Mouse (Mus musculus): ENCODE results near the gene Hps1.

Gene Hps1

GRCm38 (mm10) chr19:42740163-42740899 lies 39.4 kb downstream of the Hps1 start:
- Histone ChIP-seq H3K36me3 (ENCODE audit: insufficient read depth, low read length) (no peaks in the 10 kb centered on the region), H3K4me3 (replicated peaks; ENCODE audit: low read length) (no peak overlapping the region), H3K9me3 (ENCODE audit: low read length) (no peaks in the 10 kb centered on the region), H3K4me1 (replicated peaks; ENCODE audit: low read depth, low read length) (peaks cover 12% of the 10 kb centered on the region), H3K27me3 (ENCODE audit: insufficient read depth, low read length) (peaks cover 16% of the 10 kb centered on the region)
- no peak for TF ChIP-seq POU5F1 (IDR thresholded peaks at IDR 0.05; ENCODE audit: borderline replicate concordance, low read length)
- no peak for TF ChIP-seq NANOG (IDR thresholded peaks at IDR 0.05; ENCODE audit: borderline replicate concordance, low read length)
- TF ChIP-seq CTCF (conservative IDR thresholded peaks at IDR 0.05; ENCODE audit: low read length): no peak

- peaks cover 17% of the 10 kb centered on the region for H3K27me3 ChIP-seq (ENCODE audit: insufficient read depth, low read length)
- no peak overlapping the region for H3K4me3 ChIP-seq (replicated peaks; ENCODE audit: low read length)
- H3K36me3 ChIP-seq (ENCODE audit: insufficient read depth, low read length): no peaks in the 10 kb centered on the region
- H3K4me1 ChIP-seq (replicated peaks; ENCODE audit: low read depth, low read length): peaks cover 12% of the 10 kb centered on the region
- H3K9me3 ChIP-seq (ENCODE audit: low read length): no peaks in the 10 kb centered on the region
- TF ChIP-seq NANOG (IDR thresholded peaks at IDR 0.05; ENCODE audit: borderline replicate concordance, low read length) (no peak), POU5F1 (IDR thresholded peaks at IDR 0.05; ENCODE audit: borderline replicate concordance, low read length) (no peak), CTCF (conservative IDR thresholded peaks at IDR 0.05; ENCODE audit: low read length) (no peak)
Measured at GRCm38 (mm10) chr19:42739734-42740133, 40.0 kb downstream of the Hps1 start.

- Histone ChIP-seq H3K4me1 (replicated peaks; ENCODE audit: low read depth, low read length) (peaks cover 12% of the 10 kb centered on the region), H3K4me3 (replicated peaks; ENCODE audit: low read length) (no peak overlapping the region), H3K27me3 (ENCODE audit: insufficient read depth, low read length) (peaks cover 18% of the 10 kb centered on the region), H3K9me3 (ENCODE audit: low read length) (no peaks in the 10 kb centered on the region), H3K36me3 (ENCODE audit: insufficient read depth, low read length) (no peaks in the 10 kb centered on the region)
- TF ChIP-seq NANOG (IDR thresholded peaks at IDR 0.05; ENCODE audit: borderline replicate concordance, low read length) (no peak), POU5F1 (IDR thresholded peaks at IDR 0.05; ENCODE audit: borderline replicate concordance, low read length) (no peak), CTCF (conservative IDR thresholded peaks at IDR 0.05; ENCODE audit: low read length) (no peak)
Measured at GRCm38 (mm10) chr19:42737753-42738152, 42.0 kb downstream of the Hps1 start.

DNA sequence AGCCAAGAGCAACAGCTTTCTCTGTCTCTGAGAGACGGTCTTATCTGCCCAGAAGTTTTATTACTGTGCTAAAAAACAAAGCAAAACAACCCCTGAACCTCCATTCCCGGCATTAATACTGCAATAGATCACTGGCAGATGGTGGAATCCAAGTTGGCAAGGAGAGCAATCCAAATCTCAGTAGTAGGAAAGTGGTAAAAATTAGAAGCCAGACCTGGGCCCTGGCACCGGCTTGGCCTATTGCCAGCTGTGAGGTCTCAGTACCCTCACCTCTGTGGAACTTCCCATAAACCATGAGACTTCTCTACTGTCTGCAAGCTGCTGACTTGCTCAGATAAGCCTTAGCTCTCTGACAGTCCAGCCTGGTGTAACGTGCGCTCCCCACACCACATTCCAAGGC lies 44.8 kb downstream of the Hps1 start:
- Histone ChIP-seq H3K4me3 (replicated peaks; ENCODE audit: low read length) (no peak overlapping the region), H3K9me3 (ENCODE audit: low read length) (peaks cover 4% of the 10 kb centered on the region), H3K27me3 (ENCODE audit: insufficient read depth, low read length) (peaks cover 18% of the 10 kb centered on the region), H3K36me3 (ENCODE audit: insufficient read depth, low read length) (no peaks in the 10 kb centered on the region), H3K4me1 (replicated peaks; ENCODE audit: low read depth, low read length) (peaks cover 12% of the 10 kb centered on the region)
- no peak for TF ChIP-seq NANOG (IDR thresholded peaks at IDR 0.05; ENCODE audit: borderline replicate concordance, low read length)
- no peak for TF ChIP-seq CTCF (conservative IDR thresholded peaks at IDR 0.05; ENCODE audit: low read length)
- no peak for TF ChIP-seq POU5F1 (IDR thresholded peaks at IDR 0.05; ENCODE audit: borderline replicate concordance, low read length)

DNA sequence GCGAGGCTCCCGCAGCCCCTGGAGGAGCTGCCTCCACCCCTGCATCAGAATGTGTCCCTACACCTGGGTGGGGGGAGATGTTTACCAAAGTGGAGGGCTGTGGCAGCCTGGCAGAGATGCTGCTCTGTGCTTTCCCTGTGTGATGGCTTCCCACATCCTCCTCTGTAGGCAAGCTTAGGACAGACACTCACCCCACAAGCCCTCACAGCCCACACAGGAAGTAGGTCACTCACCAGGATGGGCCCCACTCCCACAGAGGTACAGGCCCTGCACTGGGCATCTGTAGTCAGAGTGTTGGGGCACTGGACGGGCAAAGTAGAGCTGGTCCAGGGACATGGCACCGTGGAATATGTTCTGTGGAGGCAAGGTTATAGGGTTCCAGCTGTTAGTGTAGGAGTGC lies 52.4 kb downstream of the Hps1 start:
- Histone ChIP-seq H3K4me1 (replicated peaks; ENCODE audit: low read depth, low read length) (0 out of 2 replicates have a peak, but pooled peaks cover under 1% of the 10 kb centered on the region), H3K4me3 (replicated peaks; ENCODE audit: low read length) (no peak overlapping the region), H3K9me3 (ENCODE audit: low read length) (peaks cover 4% of the 10 kb centered on the region), H3K36me3 (ENCODE audit: insufficient read depth, low read length) (no peaks in the 10 kb centered on the region), H3K27me3 (ENCODE audit: insufficient read depth, low read length) (peaks cover 10% of the 10 kb centered on the region; the same call in 1 of the 2 replicates)
- TF ChIP-seq POU5F1 (IDR thresholded peaks at IDR 0.05; ENCODE audit: borderline replicate concordance, low read length) (no peak), NANOG (IDR thresholded peaks at IDR 0.05; ENCODE audit: borderline replicate concordance, low read length) (no peak), CTCF (conservative IDR thresholded peaks at IDR 0.05; ENCODE audit: low read length) (no peak)

DNA sequence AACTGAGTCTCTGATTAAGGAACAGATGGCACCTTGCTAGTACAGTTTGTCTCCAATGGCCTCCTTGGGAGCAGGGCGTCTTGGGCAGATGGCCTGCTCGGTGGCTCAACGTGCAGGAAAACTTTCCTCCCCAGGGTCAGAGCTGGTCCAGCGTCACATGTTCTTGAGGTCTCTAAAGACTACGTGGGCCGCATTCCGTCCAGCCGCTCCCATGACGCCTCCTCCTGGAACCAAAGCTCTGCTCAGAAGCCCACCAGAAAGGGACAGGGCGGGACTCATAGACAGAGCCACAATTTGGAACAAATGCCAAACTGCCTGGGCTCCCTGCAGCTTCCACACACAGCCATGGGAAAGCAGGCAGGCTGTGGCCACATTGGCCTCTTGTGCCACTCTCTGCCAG lies 53.0 kb downstream of the Hps1 start:
- H3K36me3 ChIP-seq (ENCODE audit: insufficient read depth, low read length): no peaks in the 10 kb centered on the region
- TF ChIP-seq CTCF (conservative IDR thresholded peaks at IDR 0.05; ENCODE audit: low read length) (no peak), NANOG (IDR thresholded peaks at IDR 0.05; ENCODE audit: borderline replicate concordance, low read length) (no peak), POU5F1 (IDR thresholded peaks at IDR 0.05; ENCODE audit: borderline replicate concordance, low read length) (no peak)
- H3K4me3 ChIP-seq (replicated peaks; ENCODE audit: low read length): no peak overlapping the region
- no peaks in the 10 kb centered on the region for H3K9me3 ChIP-seq (ENCODE audit: low read length)
- peaks cover 10% of the 10 kb centered on the region; the same call in 1 of the 2 replicates for H3K27me3 ChIP-seq (ENCODE audit: insufficient read depth, low read length)
- H3K4me1 ChIP-seq (replicated peaks; ENCODE audit: low read depth, low read length): 0 out of 2 replicates have a peak, but pooled peaks cover 2% of the 10 kb centered on the region

DNA sequence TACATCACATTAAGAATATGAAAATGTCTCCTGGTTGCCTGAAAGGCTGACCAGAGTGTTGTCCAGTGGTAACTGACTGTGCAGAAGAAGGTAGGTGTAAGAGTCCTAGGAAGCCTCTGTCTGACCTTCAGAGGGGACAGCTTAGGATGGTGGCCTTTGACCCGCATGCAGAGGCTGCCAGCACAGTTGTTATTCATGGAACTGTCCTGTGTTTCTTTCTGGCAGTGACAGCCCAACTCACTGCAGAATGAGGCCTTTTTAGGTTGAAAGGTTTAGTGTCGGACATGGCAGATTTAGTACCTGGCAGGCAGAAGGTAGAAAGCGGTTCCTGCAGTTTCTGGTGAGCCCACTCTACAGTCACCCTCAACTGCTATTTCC lies 53.8 kb downstream of the Hps1 start:
- Histone ChIP-seq H3K27me3 (ENCODE audit: insufficient read depth, low read length) (peaks cover 7% of the 10 kb centered on the region; the same call in 1 of the 2 replicates), H3K9me3 (ENCODE audit: low read length) (no peaks in the 10 kb centered on the region), H3K4me3 (replicated peaks; ENCODE audit: low read length) (no peak overlapping the region), H3K36me3 (ENCODE audit: insufficient read depth, low read length) (no peaks in the 10 kb centered on the region), H3K4me1 (replicated peaks; ENCODE audit: low read depth, low read length) (0 out of 2 replicates have a peak, but pooled peaks cover 2% of the 10 kb centered on the region)
- TF ChIP-seq NANOG (IDR thresholded peaks at IDR 0.05; ENCODE audit: borderline replicate concordance, low read length) (no peak), CTCF (conservative IDR thresholded peaks at IDR 0.05; ENCODE audit: low read length) (no peak), POU5F1 (IDR thresholded peaks at IDR 0.05; ENCODE audit: borderline replicate concordance, low read length) (no peak)

- Histone ChIP-seq H3K27me3 (ENCODE audit: insufficient read depth, low read length) (peaks cover 7% of the 10 kb centered on the region; the same call in 1 of the 2 replicates), H3K4me1 (replicated peaks; ENCODE audit: low read depth, low read length) (0 out of 2 replicates have a peak, but pooled peaks cover 2% of the 10 kb centered on the region), H3K36me3 (ENCODE audit: insufficient read depth, low read length) (no peaks in the 10 kb centered on the region), H3K4me3 (replicated peaks; ENCODE audit: low read length) (no peak overlapping the region), H3K9me3 (ENCODE audit: low read length) (no peaks in the 10 kb centered on the region)
- no peak for TF ChIP-seq POU5F1 (IDR thresholded peaks at IDR 0.05; ENCODE audit: borderline replicate concordance, low read length)
- no peak for TF ChIP-seq NANOG (IDR thresholded peaks at IDR 0.05; ENCODE audit: borderline replicate concordance, low read length)
- no peak for TF ChIP-seq CTCF (conservative IDR thresholded peaks at IDR 0.05; ENCODE audit: low read length)
Measured at GRCm38 (mm10) chr19:42725056-42725972, 54.5 kb downstream of the Hps1 start.
